Mouse (Mus musculus) embryonic facial prominence, embryonic 13.5 days (tissue): ENCODE data around the gene Crtac1. TPM values are rescaled to one million over a fixed set of nuclear protein-coding genes. Genes with fewer than 3 reads are reported as not detected.

ENCODE experiments used
- ATAC-seq: fragments of 200-750 bp; cut with Nextera tagmentation; 2 replicates; pipeline ENCODE4 v1.8.0; 2017; ENCODE audit warnings: low read depth; ENCODE audit not compliant: insufficient number of reproducible peaks, insufficient read depth, low FRiP score, low TSS enrichment
- H3K27ac ChIP-seq: fragments of 300-500 bp; sonication (generic); 2 replicates; pipeline ENCODE4 v1.5.1; 2015; ENCODE audit warnings: moderate library complexity, mild to moderate bottlenecking, inconsistent platforms
- H3K27me3 ChIP-seq: fragments of 300-500 bp; sonication (generic); 2 replicates; pipeline ENCODE4 v1.6.1; 2015; ENCODE audit warnings: mild to moderate bottlenecking, inconsistent platforms
- H3K36me3 ChIP-seq: fragments of 300-500 bp; sonication (generic); 2 replicates; pipeline ENCODE4 v1.6.1; 2015; ENCODE audit warnings: mild to moderate bottlenecking, inconsistent platforms
- H3K4me1 ChIP-seq: fragments of 300-500 bp; sonication (generic); 2 replicates; pipeline ENCODE4 v1.6.1; 2015; ENCODE audit warnings: inconsistent platforms
- H3K4me2 ChIP-seq: fragments of 300-500 bp; sonication (generic); 2 replicates; pipeline ENCODE4 v1.6.1; 2015; ENCODE audit warnings: moderate library complexity, mild to moderate bottlenecking, inconsistent platforms
- H3K4me3 ChIP-seq: fragments of 300-500 bp; sonication (generic); 2 replicates; pipeline ENCODE4 v1.5.1; 2015; ENCODE audit warnings: mild to moderate bottlenecking, inconsistent platforms
- H3K9ac ChIP-seq: fragments of 300-500 bp; sonication (generic); 2 replicates; pipeline ENCODE4 v1.6.1; 2015; ENCODE audit warnings: mild to moderate bottlenecking, inconsistent platforms
- H3K9me3 ChIP-seq: fragments of 300-500 bp; sonication (generic); 2 replicates; pipeline ENCODE4 v1.6.1; 2016; ENCODE audit warnings: inconsistent platforms
- WGBS: fragments of 180-500 bp; shearing (Covaris S2); methylation state at CpG from one replicate; pipeline ENCODE4 v1.1.7; 2015; ENCODE audit warnings: mixed read lengths; 5-methylcytosine and 5-hydroxymethylcytosine counted together
- polyA plus RNA-seq: library from polyadenylated mRNA; unstranded; fragments of >200 nt; fragmentation: Nextera tagmentation; extraction: Ambion mirVana; gene quantifications from 2 replicates; pipeline ENCODE4 v1.2.1, GENCODE M21; 2015

Crtac1 gene
- polyA plus RNA-seq, 1 experiment from 2014 or later, result 9.9 TPM

DNA sequence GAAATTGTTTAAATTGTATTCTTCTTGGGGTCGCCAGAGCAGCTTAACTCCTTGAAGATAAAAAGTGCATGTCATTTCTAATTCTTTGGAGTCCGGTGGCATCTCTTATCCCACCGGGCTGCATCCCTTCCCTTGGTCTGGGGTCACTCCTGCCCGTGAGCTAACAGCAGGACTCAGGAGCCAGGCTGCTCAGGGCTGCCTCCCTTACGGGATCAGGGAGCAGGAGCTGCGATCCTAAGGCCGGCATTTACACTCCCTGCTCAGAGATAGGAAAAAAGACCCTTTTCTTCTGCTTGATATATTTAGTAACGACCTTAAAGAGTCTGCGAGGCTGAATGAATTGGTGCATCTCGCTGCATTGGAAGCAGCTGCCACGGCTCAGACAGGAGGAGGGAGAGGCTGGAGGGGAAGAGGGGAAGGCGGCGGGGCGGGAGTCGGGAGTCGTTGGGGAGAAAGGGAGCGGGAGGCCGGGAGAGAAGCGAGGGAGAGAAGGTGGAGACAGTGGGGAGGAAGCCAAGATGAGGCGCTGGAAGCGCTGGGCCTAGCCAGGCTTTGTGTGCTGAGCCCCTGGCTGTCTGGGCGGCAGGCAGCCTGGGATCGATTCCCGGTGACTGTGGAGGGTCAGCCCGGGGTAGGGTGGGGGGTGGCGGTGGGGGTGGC is 51.1 kb downstream of the Crtac1 start:
- no peak for ATAC-seq
- Histone ChIP-seq H3K27me3 (peaks cover 60% of the 10 kb centered on the region), H3K9ac (peak overlapping the region; percentile 53)

DNA sequence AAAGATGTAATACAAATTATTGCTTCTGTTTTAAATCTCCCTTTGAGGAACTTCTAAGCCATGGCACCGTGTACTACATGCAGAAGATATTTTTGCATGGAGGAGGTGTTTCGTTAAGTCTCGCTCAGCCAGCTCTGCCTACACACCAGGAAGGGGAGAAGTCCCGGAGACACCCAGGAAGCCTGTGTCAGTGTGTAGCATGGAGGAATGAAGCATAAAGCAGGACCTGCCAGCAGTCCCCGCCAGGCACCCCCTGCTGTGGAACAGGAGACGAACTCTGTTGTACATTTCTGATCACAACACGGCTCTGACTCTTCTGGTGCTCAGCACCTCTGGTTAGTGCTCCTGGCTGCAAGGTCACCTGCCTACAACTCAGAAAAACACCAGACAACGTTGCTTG is 51.8 kb downstream of the Crtac1 start:
- H3K9me3 ChIP-seq, result no peaks in the 10 kb centered on the region
- 44% methylated on average over 8 of the region's 8 CpGs for WGBS
- H3K4me2 ChIP-seq, result no peak overlapping the region
- no peak overlapping the region for H3K9ac ChIP-seq
- ATAC-seq, result no peak
- no peak overlapping the region for H3K4me3 ChIP-seq
- no peaks in the 10 kb centered on the region for H3K36me3 ChIP-seq
- H3K27ac ChIP-seq, result no peak overlapping the region
- peaks cover 13% of the 10 kb centered on the region for H3K4me1 ChIP-seq
- H3K27me3 ChIP-seq, result peaks cover 59% of the 10 kb centered on the region

More for the DNA sequence above, 51.1 kb downstream of the Crtac1 start:
- peaks cover 13% of the 10 kb centered on the region for H3K4me1 ChIP-seq
- under 1% methylated on average over 26 of the region's 26 CpGs for WGBS
- H3K27ac ChIP-seq, result no peak overlapping the region
- peak overlapping the region; percentile 32 for H3K4me3 ChIP-seq
- H3K9me3 ChIP-seq, result no peaks in the 10 kb centered on the region
- H3K4me2 ChIP-seq, result peak overlapping the region; percentile 59
- no peaks in the 10 kb centered on the region for H3K36me3 ChIP-seq

DNA sequence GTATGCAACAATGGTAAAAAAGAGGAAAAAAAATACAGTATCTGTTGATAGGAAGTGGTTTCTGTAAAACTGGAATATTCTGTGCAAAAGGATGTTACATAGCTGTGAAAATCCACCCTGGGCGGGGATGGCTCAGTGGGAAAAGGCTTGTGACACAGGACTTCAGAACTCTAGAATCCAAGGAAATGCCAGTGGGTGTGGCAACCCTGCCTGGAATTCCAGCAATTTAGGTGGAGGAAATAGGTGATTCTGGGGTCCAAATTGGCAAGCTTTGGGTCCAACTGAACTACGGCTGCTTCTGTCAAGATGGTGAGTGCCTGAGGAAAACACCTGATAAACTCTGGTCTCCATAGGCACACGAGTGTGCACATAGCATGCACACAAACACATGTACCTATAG is 54.4 kb downstream of the Crtac1 start:
- Histone ChIP-seq H3K36me3 (no peaks in the 10 kb centered on the region), H3K27ac (no peak overlapping the region), H3K4me1 (peaks cover 13% of the 10 kb centered on the region), H3K4me2 (no peak overlapping the region), H3K9ac (no peak overlapping the region), H3K4me3 (no peak overlapping the region), H3K27me3 (peaks cover 37% of the 10 kb centered on the region), H3K9me3 (no peaks in the 10 kb centered on the region)
- ATAC-seq, result no peak
- 67% methylated on average over 3 of the region's 3 CpGs for WGBS

DNA sequence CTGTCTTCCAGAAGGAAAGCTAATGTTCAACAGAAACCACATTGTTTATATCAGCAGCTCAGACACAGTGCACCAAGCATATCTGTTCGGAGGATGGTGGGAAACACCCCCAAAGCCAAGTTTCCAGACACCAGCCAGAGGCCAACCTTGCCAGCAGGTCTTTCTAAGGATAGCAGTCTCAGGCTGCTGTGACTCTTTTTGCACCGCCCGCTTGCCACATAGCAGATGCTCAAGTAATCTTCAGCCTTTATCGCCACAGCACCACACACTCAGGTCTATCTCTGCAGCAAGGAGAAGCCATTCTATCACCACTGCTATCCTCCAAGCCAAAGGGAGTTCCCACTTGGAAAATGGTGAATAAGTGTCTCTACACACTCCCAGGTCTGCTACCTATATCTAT is 68.0 kb downstream of the Crtac1 start:
- Histone ChIP-seq H3K9me3 (no peaks in the 10 kb centered on the region), H3K4me1 (peaks cover 6% of the 10 kb centered on the region; the same call in 1 of the 2 replicates), H3K27ac (no peak overlapping the region), H3K4me3 (no peak overlapping the region), H3K27me3 (no peaks in the 10 kb centered on the region), H3K36me3 (no peaks in the 10 kb centered on the region), H3K4me2 (no peak overlapping the region), H3K9ac (no peak overlapping the region)
- no peak for ATAC-seq
- 80% methylated on average over 4 of the region's 4 CpGs for WGBS

DNA sequence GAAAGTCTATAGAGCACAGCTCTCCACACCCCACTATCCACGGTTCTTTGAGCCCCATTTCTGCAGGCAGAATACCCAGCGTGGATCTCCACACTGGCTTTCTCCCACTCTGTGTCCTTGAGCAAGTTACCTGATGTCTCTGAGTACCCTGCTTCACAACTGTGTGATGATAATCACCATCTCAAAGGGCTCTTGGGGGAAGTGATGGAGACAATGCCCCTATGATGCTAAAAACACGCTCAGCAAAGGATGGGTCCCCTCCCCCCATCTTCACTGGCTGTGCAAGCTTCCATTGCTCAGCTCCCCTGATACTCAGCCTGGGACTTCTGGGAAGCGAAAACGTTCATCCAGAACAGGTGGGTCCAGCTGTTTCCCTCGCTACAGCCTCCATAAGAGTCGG is 73.2 kb downstream of the Crtac1 start:
- Histone ChIP-seq H3K4me3 (no peak overlapping the region), H3K4me1 (peaks cover 6% of the 10 kb centered on the region; the same call in 1 of the 2 replicates), H3K27ac (no peak overlapping the region), H3K36me3 (no peaks in the 10 kb centered on the region), H3K9ac (no peak overlapping the region), H3K9me3 (no peaks in the 10 kb centered on the region), H3K4me2 (no peak overlapping the region), H3K27me3 (no peaks in the 10 kb centered on the region)
- 64% methylated on average over 7 of the region's 7 CpGs for WGBS
- ATAC-seq, result no peak

DNA sequence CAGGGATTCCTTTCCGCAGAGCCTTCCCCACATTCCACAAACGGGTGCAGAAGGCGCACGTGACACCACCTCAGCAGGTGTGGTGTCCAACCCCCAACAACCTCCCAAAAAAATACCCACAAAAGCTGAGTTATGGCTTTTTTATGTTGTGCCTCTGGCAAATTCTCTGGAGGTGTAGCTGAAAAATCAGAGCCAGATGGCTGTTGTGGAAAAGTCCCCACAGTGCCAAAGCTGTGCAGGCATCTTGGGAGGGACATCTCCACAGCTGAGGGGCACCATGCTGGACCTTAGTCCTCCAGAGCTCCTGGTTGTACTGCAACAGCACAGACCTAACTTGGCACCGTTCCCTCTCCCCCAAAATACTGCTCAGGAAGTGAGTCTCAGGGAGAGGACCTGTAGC is 74.7 kb downstream of the Crtac1 start:
- WGBS, result 64% methylated on average over 5 of the region's 5 CpGs
- H3K27me3 ChIP-seq, result no peaks in the 10 kb centered on the region
- no peak overlapping the region for H3K9ac ChIP-seq
- H3K27ac ChIP-seq, result no peak overlapping the region
- ATAC-seq, result no peak
- peaks cover 6% of the 10 kb centered on the region; the same call in 1 of the 2 replicates for H3K4me1 ChIP-seq
- no peak overlapping the region for H3K4me3 ChIP-seq
- H3K4me2 ChIP-seq, result no peak overlapping the region
- no peaks in the 10 kb centered on the region for H3K9me3 ChIP-seq
- H3K36me3 ChIP-seq, result no peaks in the 10 kb centered on the region

DNA sequence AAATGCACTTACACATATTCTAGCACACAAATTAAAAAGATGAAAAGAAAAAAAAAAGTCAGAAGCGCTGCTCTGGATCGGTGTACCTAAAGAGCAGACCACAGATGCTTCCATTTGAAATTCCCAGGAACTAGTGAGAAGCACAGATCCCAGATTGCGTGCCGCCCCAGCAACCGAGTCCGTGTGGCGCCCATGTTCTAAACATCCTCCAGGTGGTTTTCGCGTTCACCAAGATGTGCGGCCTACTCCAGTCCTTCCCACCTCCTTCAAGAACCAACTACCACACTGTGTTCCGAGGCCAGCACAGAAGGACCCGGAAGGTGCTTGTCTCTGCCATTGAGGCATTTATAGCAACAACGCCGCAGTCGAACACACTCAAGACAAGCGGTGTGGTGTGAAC is 76.1 kb downstream of the Crtac1 start:
- Histone ChIP-seq H3K9me3 (no peaks in the 10 kb centered on the region), H3K4me3 (no peak overlapping the region), H3K9ac (no peak overlapping the region), H3K4me1 (peaks cover 6% of the 10 kb centered on the region; the same call in 1 of the 2 replicates), H3K27me3 (no peaks in the 10 kb centered on the region), H3K27ac (no peak overlapping the region), H3K4me2 (no peak overlapping the region), H3K36me3 (no peaks in the 10 kb centered on the region)
- ATAC-seq, result no peak
- WGBS, result 89% methylated on average over 16 of the region's 16 CpGs

DNA sequence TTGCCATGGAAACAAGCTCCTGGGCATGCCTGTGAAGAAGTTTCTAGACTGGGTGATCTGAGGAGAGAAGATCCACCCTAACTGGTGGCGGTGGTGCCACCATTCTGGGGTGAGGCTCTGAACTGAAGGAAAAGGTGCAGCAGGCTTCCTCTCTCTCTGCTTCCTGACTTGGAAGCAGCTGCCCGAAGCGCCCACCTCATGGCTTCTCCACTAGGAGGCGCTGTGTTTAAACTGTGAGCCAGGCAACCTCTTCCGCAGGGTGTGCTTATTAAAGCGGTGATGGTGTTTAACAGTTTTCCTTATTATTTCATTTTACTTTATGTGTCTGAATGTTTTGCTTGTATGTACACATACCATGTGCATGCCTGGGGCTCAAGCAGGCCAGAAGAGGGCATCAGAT is 90.4 kb downstream of the Crtac1 start:
- no peak overlapping the region for H3K4me2 ChIP-seq
- no peak overlapping the region for H3K4me3 ChIP-seq
- no peaks in the 10 kb centered on the region for H3K36me3 ChIP-seq
- no peak overlapping the region for H3K9ac ChIP-seq
- no peak overlapping the region for H3K27ac ChIP-seq
- no peaks in the 10 kb centered on the region for H3K9me3 ChIP-seq
- H3K4me1 ChIP-seq, result no peaks in the 10 kb centered on the region
- no peak for ATAC-seq
- H3K27me3 ChIP-seq, result no peaks in the 10 kb centered on the region
- WGBS, result 47% methylated on average over 6 of the region's 6 CpGs

DNA sequence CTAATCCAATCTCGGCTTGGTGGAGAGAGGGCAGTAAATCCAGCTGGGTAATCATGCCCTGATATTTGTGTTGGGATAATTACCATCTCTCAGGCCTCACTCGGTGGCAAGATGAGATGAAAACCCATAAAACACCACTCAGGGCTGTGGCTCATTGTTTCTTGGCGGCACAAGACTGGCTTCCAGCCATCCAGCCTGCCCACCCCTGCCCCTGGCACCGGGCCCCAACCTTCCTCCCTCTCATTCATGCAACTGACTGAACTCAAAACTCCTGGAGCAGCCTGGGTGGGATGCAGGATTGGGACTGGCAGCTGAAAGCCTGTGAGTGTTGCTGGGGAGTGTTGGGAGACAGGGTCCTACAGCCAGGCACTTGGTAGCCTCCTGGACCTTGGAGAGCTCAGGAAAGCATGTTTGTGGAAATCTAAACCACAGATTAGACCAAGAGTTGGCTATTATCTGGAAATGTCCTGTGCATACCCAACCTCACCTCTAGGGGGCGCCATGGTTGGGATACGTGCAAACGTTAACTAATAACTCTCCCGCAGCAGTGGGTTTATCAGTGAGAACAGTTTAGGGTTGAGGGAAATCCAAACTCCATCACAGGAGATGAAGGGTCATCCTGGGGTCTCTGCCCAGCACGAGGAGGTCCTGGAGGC is 99.4 kb downstream of the Crtac1 start:
- Histone ChIP-seq H3K9me3 (no peaks in the 10 kb centered on the region), H3K4me3 (no peak overlapping the region), H3K27me3 (no peaks in the 10 kb centered on the region), H3K9ac (no peak overlapping the region), H3K36me3 (no peaks in the 10 kb centered on the region), H3K27ac (no peak overlapping the region), H3K4me1 (no peaks in the 10 kb centered on the region), H3K4me2 (no peak overlapping the region)
- 52% methylated on average over 9 of the region's 9 CpGs for WGBS
- no peak for ATAC-seq

DNA sequence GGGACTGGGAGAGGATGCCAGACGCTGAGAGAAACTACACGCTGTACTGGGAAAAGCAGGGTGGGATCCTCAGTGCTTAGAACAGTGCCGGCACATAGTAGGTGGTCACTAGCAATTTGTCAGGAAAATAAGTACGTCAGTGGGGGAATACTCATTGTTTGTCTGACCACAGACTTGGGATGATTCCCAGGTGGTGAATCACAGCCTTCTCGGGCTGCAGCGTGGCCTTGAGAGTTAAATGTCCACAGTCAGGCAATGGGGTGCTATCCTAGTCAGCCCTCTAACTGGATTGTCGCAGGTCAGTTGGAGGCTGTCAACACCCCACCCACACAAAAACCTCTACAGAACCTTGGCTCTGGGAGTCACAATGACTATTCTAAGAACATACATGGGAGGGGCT is 100.1 kb downstream of the Crtac1 start:
- H3K27me3 ChIP-seq, result no peaks in the 10 kb centered on the region
- H3K27ac ChIP-seq, result no peak overlapping the region
- no peaks in the 10 kb centered on the region for H3K9me3 ChIP-seq
- no peaks in the 10 kb centered on the region for H3K4me1 ChIP-seq
- H3K4me2 ChIP-seq, result no peak overlapping the region
- no peaks in the 10 kb centered on the region for H3K36me3 ChIP-seq
- no peak for ATAC-seq
- no peak overlapping the region for H3K4me3 ChIP-seq
- H3K9ac ChIP-seq, result no peak overlapping the region
- WGBS, result 86% methylated on average over 7 of the region's 7 CpGs

DNA sequence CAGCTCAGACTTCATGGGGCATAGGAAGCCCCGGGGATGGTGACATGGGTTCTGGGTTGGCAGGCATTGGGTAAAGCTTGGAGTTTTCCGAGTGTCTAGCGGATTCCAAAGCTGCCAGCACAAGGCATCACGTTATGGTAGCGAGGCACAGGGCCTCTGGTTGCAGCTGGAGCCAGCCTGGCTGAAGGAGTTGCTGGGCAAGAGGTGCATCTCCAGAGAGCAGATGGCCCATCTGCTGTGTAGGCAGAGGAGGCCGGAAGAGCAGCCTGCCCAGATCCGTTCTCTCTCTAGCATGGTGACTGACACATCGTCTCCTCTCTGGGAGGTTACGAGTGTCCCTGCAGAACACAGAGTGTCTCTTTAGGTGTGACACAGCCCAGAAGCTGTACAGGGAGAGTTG is 103.4 kb downstream of the Crtac1 start:
- 85% methylated on average over 9 of the region's 9 CpGs for WGBS

DNA sequence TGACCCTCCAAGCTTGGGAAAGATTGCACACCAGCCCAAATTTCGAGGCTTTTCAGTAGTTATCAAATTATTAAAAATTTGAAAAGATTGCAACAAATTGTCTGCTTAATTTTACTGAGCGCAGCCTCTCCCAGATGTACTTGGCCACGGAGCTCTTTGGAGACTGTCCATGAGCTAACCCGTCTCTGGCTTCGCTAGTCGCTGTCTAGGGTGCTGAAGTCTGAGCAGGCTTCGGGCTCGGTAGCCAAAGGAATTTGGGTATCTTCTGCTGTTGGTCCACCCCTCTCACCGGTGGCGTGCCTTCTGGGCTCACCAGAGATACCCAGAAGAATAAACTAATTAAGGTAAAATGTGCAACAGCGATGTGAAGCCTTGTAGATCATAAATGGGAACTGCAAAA is 105.7 kb downstream of the Crtac1 start:
- no peak for ATAC-seq
- no peak overlapping the region for H3K4me2 ChIP-seq
- no peaks in the 10 kb centered on the region for H3K9me3 ChIP-seq
- 4% methylated on average over 11 of the region's 11 CpGs for WGBS
- H3K36me3 ChIP-seq, result no peaks in the 10 kb centered on the region
- no peaks in the 10 kb centered on the region for H3K4me1 ChIP-seq
- H3K27ac ChIP-seq, result no peak overlapping the region
- H3K9ac ChIP-seq, result no peak overlapping the region
- no peak overlapping the region for H3K4me3 ChIP-seq
- no peaks in the 10 kb centered on the region for H3K27me3 ChIP-seq

More for the DNA sequence above, 103.4 kb downstream of the Crtac1 start:
- Histone ChIP-seq H3K4me1 (no peaks in the 10 kb centered on the region), H3K36me3 (no peaks in the 10 kb centered on the region), H3K27me3 (no peaks in the 10 kb centered on the region), H3K9me3 (no peaks in the 10 kb centered on the region), H3K4me3 (no peak overlapping the region), H3K4me2 (no peak overlapping the region), H3K9ac (no peak overlapping the region), H3K27ac (no peak overlapping the region)
- ATAC-seq, result no peak
